Mouse (Mus musculus) brain, embryonic 14.5 days (tissue): ENCODE results near the gene Krtap4-13.

Experiments
- CTCF ChIP-seq: fragments of 200-500 bp; IDR thresholded peaks from 2 replicates; pipeline ENCODE4 v1.5.1; 2012; ENCODE audit warnings: inconsistent platforms, mild to moderate bottlenecking, moderate library complexity, borderline replicate concordance; ENCODE audit not compliant: insufficient read depth, insufficient read length; ENCODE audit errors: extremely low read depth
- POLR2A ChIP-seq: fragments of 200-500 bp; IDR thresholded peaks from 2 replicates; pipeline ENCODE4 v1.6.1; 2012; ENCODE audit warnings: mild to moderate bottlenecking, inconsistent platforms, borderline replicate concordance; ENCODE audit not compliant: poor library complexity, insufficient read depth, insufficient read length, severe bottlenecking; ENCODE audit errors: extremely low read depth

- TF ChIP-seq POLR2A (no peak), CTCF (no peak)
Observed at GRCm38 (mm10) chr11:99858761-99859160, 49.1 kb upstream of the Krtap4-13 start.
